Mouse (Mus musculus) kidney, embryonic 16.5 days (tissue): ENCODE results near the gene Gbp6. TPM values are rescaled to one million over a fixed set of nuclear protein-coding genes. Genes with fewer than 3 reads are reported as not detected.

Experiments
- polyA plus RNA-seq: library from polyadenylated mRNA; unstranded; fragments of >200 nt; fragmentation: Nextera tagmentation; extraction: Ambion mirVana; gene quantifications from 2 replicates; pipeline ENCODE4 v1.2.1, GENCODE M21; 2015

The Gbp6 gene
- polyA plus RNA-seq, 1 experiment from 2014 or later = 0.86 TPM

Other genes starting within 250 kb of the Gbp6 start
- 2.3 and 2.9 TPM in 2 replicates for gene Gbp9, start 154.2 kb downstream of the Gbp6 start, polyA plus RNA-seq
- gene Gbp8, start 154.2 kb downstream of the Gbp6 start, polyA plus RNA-seq = 0.54 and 0.59 TPM in 2 replicates
- gene Gbp4, start 154.1 kb downstream of the Gbp6 start, polyA plus RNA-seq = 0.37 and 0.86 TPM in 2 replicates
- gene Gbp10, start 54.2 kb downstream of the Gbp6 start, polyA plus RNA-seq = not detected in 2 replicates
- not detected in 2 replicates for gene Gm43302, start within 50 bp of the Gbp6 start, polyA plus RNA-seq
- 5.3 and 5.5 TPM in 2 replicates for gene Lrrc8b, start 122.1 kb upstream of the Gbp6 start, polyA plus RNA-seq
- 14.3 and 15.4 TPM in 2 replicates for gene Lrrc8c, start 225.7 kb upstream of the Gbp6 start, polyA plus RNA-seq